9 mouse cellular contexts compared by ENCODE assay signal in the genomic region with DNA sequence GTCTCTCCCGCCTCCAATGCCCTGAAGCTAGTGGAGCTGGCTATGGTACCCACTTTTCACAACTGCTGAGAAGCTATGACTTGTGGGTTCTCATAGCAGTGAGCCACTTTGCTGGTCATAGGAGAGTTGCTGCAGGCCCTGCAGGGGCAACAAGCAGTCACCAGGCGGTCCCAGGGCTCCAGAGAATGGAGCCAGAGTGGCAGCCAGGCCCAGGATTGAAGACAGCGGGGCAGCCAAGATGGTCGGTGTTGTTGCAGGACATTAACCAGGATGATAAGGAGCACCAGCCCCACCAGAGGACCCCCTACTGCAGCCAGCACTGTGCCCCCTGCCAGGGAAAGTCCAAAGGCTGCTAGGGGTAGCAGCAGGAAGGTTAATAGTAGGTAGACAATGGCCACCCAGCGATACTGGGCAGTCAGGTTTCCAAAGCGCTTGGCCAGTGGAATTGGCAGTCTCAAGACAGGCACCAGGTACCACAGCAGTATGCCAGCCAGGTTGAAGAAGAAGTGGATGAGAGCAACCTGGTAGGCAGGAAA. TPM values are rescaled to one million over a fixed set of nuclear protein-coding genes. Genes with fewer than 3 reads are reported as not detected.
DNase-seq lines count a peak whose midpoint lies in the region; ATAC-seq lines count a peak whose summit lies in the region.
"Had no signal": no experiment of that assay in that cellular context is flagged by ENCODE, and none has a peak within 500 bp of the region (broad histone marks: within the 10 kb centered on the region; RNA-seq: fewer than 3 reads in every experiment).

No protein-coding gene starts in this region.

- no peak for DNase-seq in lung, postnatal 4 days
- DNase-seq in limb, embryonic 11.5 days (ENCODE audit: low spot score) = no peak
- DNase-seq in right cerebral cortex, postnatal 4 days = no peak
- DNase-seq in layer of hippocampus, postnatal 10 days (ENCODE audit: low spot score in 2 of 2) = no peak

- H3K27me3 ChIP-seq in erythroblast, embryonic 14.5 days (ENCODE audit: control insufficient read depth) = peaks cover 7% of the 10 kb centered on the region
- no peaks in the 10 kb centered on the region for H3K27me3 ChIP-seq in lung, embryonic 16.5 days (ENCODE audit: control insufficient read depth, insufficient read depth, low read depth, low read length)
- H3K27me3 ChIP-seq in limb, embryonic 11.5 days (ENCODE audit: control insufficient read depth, insufficient read depth, low read length) = no peaks in the 10 kb centered on the region
- H3K27me3 ChIP-seq in neural tube, embryonic 15.5 days (replicated peaks) = 0 out of 2 replicates have a peak, but pooled peaks cover 3% of the 10 kb centered on the region

- H3K36me3 ChIP-seq in erythroblast, embryonic 14.5 days (ENCODE audit: control insufficient read depth) = peaks cover 3% of the 10 kb centered on the region
- H3K36me3 ChIP-seq in lung, embryonic 16.5 days (ENCODE audit: control insufficient read depth, insufficient read depth, low read length) = no peaks in the 10 kb centered on the region
- H3K36me3 ChIP-seq in limb, embryonic 11.5 days (ENCODE audit: control insufficient read depth, insufficient read depth, low read length) = no peaks in the 10 kb centered on the region
- no peaks in the 10 kb centered on the region for H3K36me3 ChIP-seq in neural tube, embryonic 15.5 days

- peaks cover 34% of the 10 kb centered on the region for H3K4me1 ChIP-seq in erythroblast, embryonic 14.5 days (ENCODE audit: control insufficient read depth)
- peaks cover 16% of the 10 kb centered on the region for H3K4me1 ChIP-seq in lung, embryonic 16.5 days (replicated peaks; ENCODE audit: control insufficient read depth, insufficient read depth, low read length)
- H3K4me1 ChIP-seq in limb, embryonic 11.5 days (ENCODE audit: control insufficient read depth, insufficient read depth, low read length) = peaks cover 3% of the 10 kb centered on the region; the same call in 1 of the 2 replicates
- H3K4me1 ChIP-seq in neural tube, embryonic 15.5 days = peaks cover 22% of the 10 kb centered on the region

- H3K4me2 ChIP-seq in lung, embryonic 16.5 days (ENCODE audit: low read depth, low read length) = no peak overlapping the region
- H3K4me2 ChIP-seq in limb, embryonic 11.5 days (ENCODE audit: low read depth, severe bottlenecking) = peak overlapping the region; percentile 26; the same call in 1 of the 2 replicates
- H3K4me2 ChIP-seq in neural tube, embryonic 15.5 days = peak overlapping the region; percentile 49

- ATAC-seq in erythroblast, adult 5-6 weeks (replicated peaks; ENCODE audit: low FRiP score, poor library complexity, severe bottlenecking) = no peak
- ATAC-seq in lung, embryonic 16.5 days (ENCODE audit: low read depth) = no peak
- no peak for ATAC-seq in limb, embryonic 11.5 days (ENCODE audit: insufficient number of reproducible peaks, low FRiP score, low TSS enrichment, low read depth)
- ATAC-seq in neural tube, embryonic 15.5 days (ENCODE audit: low FRiP score) = no peak

- peak overlapping the region; percentile 24; the same call in 1 of the 2 replicates for H3K9ac ChIP-seq in lung, embryonic 16.5 days (ENCODE audit: low read length)
- H3K9ac ChIP-seq in limb, embryonic 11.5 days (ENCODE audit: low read length) = no peak overlapping the region
- no peak overlapping the region for H3K9ac ChIP-seq in neural tube, embryonic 15.5 days (replicated peaks)

- H3K27ac ChIP-seq in lung, embryonic 16.5 days (ENCODE audit: low read length) = no peak overlapping the region
- H3K27ac ChIP-seq in limb, embryonic 11.5 days (replicated peaks; ENCODE audit: low read depth, low read length) = no peak overlapping the region
- no peak overlapping the region for H3K27ac ChIP-seq in neural tube, embryonic 15.5 days (replicated peaks)

- peak overlapping the region; percentile 46 for H3K4me3 ChIP-seq in erythroblast, embryonic 14.5 days (replicated peaks)
- no peak overlapping the region for H3K4me3 ChIP-seq in lung, embryonic 16.5 days (ENCODE audit: low read length)
- no peak overlapping the region for H3K4me3 ChIP-seq in limb, embryonic 11.5 days (ENCODE audit: low read depth, low read length)
- H3K4me3 ChIP-seq in neural tube, embryonic 15.5 days (replicated peaks) = no peak overlapping the region

- H3K9me3 ChIP-seq in erythroblast, embryonic 14.5 days (ENCODE audit: control insufficient read depth, low read length) = no peaks in the 10 kb centered on the region
- no peaks in the 10 kb centered on the region for H3K9me3 ChIP-seq in lung, embryonic 16.5 days (ENCODE audit: control insufficient read depth, low read length)
- H3K9me3 ChIP-seq in limb, embryonic 11.5 days (ENCODE audit: control insufficient read depth, low read length) = no peaks in the 10 kb centered on the region
- no peaks in the 10 kb centered on the region for H3K9me3 ChIP-seq in neural tube, embryonic 15.5 days (replicated peaks)

- 69% methylated on average over 6 of the region's 6 CpGs for WGBS in lung, embryonic 16.5 days
- 68% methylated on average over 6 of the region's 6 CpGs for WGBS in limb, embryonic 11.5 days
- 75% methylated on average over 6 of the region's 6 CpGs for WGBS in neural tube, embryonic 15.5 days

RNA-seq across cellular contexts. Expression of a gene that starts 4.6 kb away (rescaled TPM):
- polyA plus RNA-seq in erythroblast, embryonic 14.5 days (2012) = 134 and 136 TPM in 2 replicates
- 161 and 203 TPM in 2 replicates for total RNA-seq in erythroblast, adult 5-6 weeks (2015; ENCODE audit: low replicate concordance)
- total RNA-seq in erythroblast, adult 5-6 weeks (2017; ENCODE audit: low replicate concordance) = 205 and 234 TPM in 2 replicates
- polyA plus RNA-seq in lung, embryonic 16.5 days (2015; fragmentation: Nextera tagmentation; extraction: Ambion mirVana) = 677 and 731 TPM in 2 replicates
- 526 and 567 TPM in 2 replicates for polyA plus RNA-seq in limb, embryonic 11.5 days (2014; fragmentation: Nextera tagmentation; extraction: Ambion mirVana)
- 462 and 502 TPM in 2 replicates for polyA plus RNA-seq in neural tube, embryonic 15.5 days (2015; fragmentation: Nextera tagmentation; extraction: Ambion mirVana)
- total RNA-seq in layer of hippocampus, postnatal 10 days (2021) = 100 to 1,000 TPM; 394 to 449 TPM

RNA-seq across cellular contexts. Expression of a gene that starts 5.1 kb away (rescaled TPM):
- polyA plus RNA-seq in erythroblast, embryonic 14.5 days (2012) = not detected in 2 replicates
- total RNA-seq in erythroblast, adult 5-6 weeks (2015; ENCODE audit: low replicate concordance) = not detected in 2 replicates
- total RNA-seq in erythroblast, adult 5-6 weeks (2017; ENCODE audit: low replicate concordance) = not detected in 2 replicates
- not detected in 2 replicates for polyA plus RNA-seq in lung, embryonic 16.5 days (2015; fragmentation: Nextera tagmentation; extraction: Ambion mirVana)
- not detected in 2 replicates for polyA plus RNA-seq in limb, embryonic 11.5 days (2014; fragmentation: Nextera tagmentation; extraction: Ambion mirVana)
- not detected in 2 replicates for polyA plus RNA-seq in neural tube, embryonic 15.5 days (2015; fragmentation: Nextera tagmentation; extraction: Ambion mirVana)
- not detected for total RNA-seq in layer of hippocampus, postnatal 10 days (2021)
- polyA plus RNA-seq: embryonic facial prominence, embryonic 11.5 days had no signal

RNA-seq across cellular contexts. Expression of a gene that starts 7.5 kb away (rescaled TPM):
- not detected in 2 replicates for polyA plus RNA-seq in erythroblast, embryonic 14.5 days (2012)
- not detected in 2 replicates for total RNA-seq in erythroblast, adult 5-6 weeks (2015; ENCODE audit: low replicate concordance)
- total RNA-seq in erythroblast, adult 5-6 weeks (2017; ENCODE audit: low replicate concordance) = not detected in 2 replicates
- not detected in 2 replicates for polyA plus RNA-seq in lung, embryonic 16.5 days (2015; fragmentation: Nextera tagmentation; extraction: Ambion mirVana)
- not detected in 2 replicates for polyA plus RNA-seq in limb, embryonic 11.5 days (2014; fragmentation: Nextera tagmentation; extraction: Ambion mirVana)
- not detected in 2 replicates for polyA plus RNA-seq in neural tube, embryonic 15.5 days (2015; fragmentation: Nextera tagmentation; extraction: Ambion mirVana)
- not detected for total RNA-seq in layer of hippocampus, postnatal 10 days (2021)
- polyA plus RNA-seq: embryonic facial prominence, embryonic 11.5 days had no signal

RNA-seq across cellular contexts. Expression of a gene that starts 10.5 kb away (rescaled TPM):
- polyA plus RNA-seq in erythroblast, embryonic 14.5 days (2012) = not detected in 2 replicates
- not detected in 2 replicates for total RNA-seq in erythroblast, adult 5-6 weeks (2015; ENCODE audit: low replicate concordance)
- total RNA-seq in erythroblast, adult 5-6 weeks (2017; ENCODE audit: low replicate concordance) = not detected in 2 replicates
- polyA plus RNA-seq in lung, embryonic 16.5 days (2015; fragmentation: Nextera tagmentation; extraction: Ambion mirVana) = 0.68 TPM in 1 of 2 replicates, not detected in the other
- not detected in 2 replicates for polyA plus RNA-seq in limb, embryonic 11.5 days (2014; fragmentation: Nextera tagmentation; extraction: Ambion mirVana)
- not detected in 2 replicates for polyA plus RNA-seq in neural tube, embryonic 15.5 days (2015; fragmentation: Nextera tagmentation; extraction: Ambion mirVana)
- total RNA-seq in layer of hippocampus, postnatal 10 days (2021) = not detected
- polyA plus RNA-seq: embryonic facial prominence, embryonic 11.5 days had no signal

RNA-seq across cellular contexts. Expression of a gene that starts 13.0 kb away (rescaled TPM):
- 0.07 and 0.18 TPM in 2 replicates for polyA plus RNA-seq in erythroblast, embryonic 14.5 days (2012)
- total RNA-seq in erythroblast, adult 5-6 weeks (2015; ENCODE audit: low replicate concordance) = not detected in 2 replicates
- total RNA-seq in erythroblast, adult 5-6 weeks (2017; ENCODE audit: low replicate concordance) = not detected in 2 replicates
- 8.3 and 9.1 TPM in 2 replicates for polyA plus RNA-seq in lung, embryonic 16.5 days (2015; fragmentation: Nextera tagmentation; extraction: Ambion mirVana)
- polyA plus RNA-seq in limb, embryonic 11.5 days (2014; fragmentation: Nextera tagmentation; extraction: Ambion mirVana) = 6.5 and 8.8 TPM in 2 replicates
- polyA plus RNA-seq in neural tube, embryonic 15.5 days (2015; fragmentation: Nextera tagmentation; extraction: Ambion mirVana) = 158 and 190 TPM in 2 replicates
- 100 to 1,000 TPM; 212 to 216 TPM for total RNA-seq in layer of hippocampus, postnatal 10 days (2021)
